Mouse (Mus musculus) liver, embryonic 14.5 days (tissue): ENCODE data around the gene Gm5134. TPM values are rescaled to one million over a fixed set of nuclear protein-coding genes. Genes with fewer than 3 reads are reported as not detected.

ENCODE experiments used
- ATAC-seq: fragments of 200-750 bp; cut with Nextera tagmentation; 2 replicates; pipeline ENCODE4 v1.8.0; 2017; ENCODE audit warnings: moderate number of reproducible peaks, mild to moderate bottlenecking, moderate library complexity; ENCODE audit not compliant: insufficient read depth
- DNase-seq, 3 experiments: peaks; one replicate each; pipeline ENCODE4 v3.0.0-alpha.2; 2012 to 2013; ENCODE audit warnings: low read depth in 3 of 3, low spot score in 3 of 3
- H3K27ac ChIP-seq: fragments of 300-500 bp; sonication (generic); 2 replicates; pipeline ENCODE4 v1.5.1; 2014; ENCODE audit warnings: moderate library complexity, mild to moderate bottlenecking, control low read depth, inconsistent platforms
- H3K27me3 ChIP-seq: fragments of 300-500 bp; sonication (generic); 2 replicates; pipeline ENCODE4 v1.6.1; 2014; ENCODE audit warnings: mild to moderate bottlenecking, low read length, moderate library complexity; ENCODE audit not compliant: control insufficient read depth, insufficient read depth
- H3K36me3 ChIP-seq: fragments of 300-500 bp; sonication (generic); replicated peaks from 2 replicates; pipeline ENCODE4 v1.6.1; 2014; ENCODE audit warnings: low read depth; ENCODE audit not compliant: control insufficient read depth, insufficient read depth
- H3K4me1 ChIP-seq, 2 experiments: fragments of 200-500 bp in 1 of 2; fragments of 300-500 bp in 1 of 2; sonication (generic) in 1 of 2; replicated peaks; 2 replicates each; pipeline ENCODE4 v1.6.1; 2012 to 2014; ENCODE audit warnings: antibody characterized with exemption in 1 of 2, inconsistent platforms in 1 of 2, low read length in 1 of 2; ENCODE audit not compliant: control insufficient read depth in 2 of 2, insufficient read depth in 2 of 2
- H3K4me2 ChIP-seq: fragments of 300-500 bp; sonication (generic); 2 replicates; pipeline ENCODE4 v1.6.1; 2014; ENCODE audit warnings: low read depth, mild to moderate bottlenecking, control low read depth, moderate library complexity
- H3K4me3 ChIP-seq, 2 experiments: fragments of 200-500 bp in 1 of 2; fragments of 300-500 bp in 1 of 2; sonication (generic) in 1 of 2; 2 replicates each; pipeline ENCODE4 v1.5.1; 2012 to 2014; ENCODE audit warnings: low read depth in 2 of 2, low read length in 2 of 2, mild to moderate bottlenecking in 2 of 2, control low read depth in 1 of 2, inconsistent platforms in 1 of 2, moderate library complexity in 1 of 2; ENCODE audit not compliant: insufficient read depth in 1 of 2
- H3K9ac ChIP-seq: fragments of 300-500 bp; sonication (generic); replicated peaks from 2 replicates; pipeline ENCODE4 v1.6.1; 2014; ENCODE audit warnings: mild to moderate bottlenecking, control low read depth, moderate library complexity
- H3K9me3 ChIP-seq: fragments of 300-500 bp; sonication (generic); 2 replicates; pipeline ENCODE4 v1.6.1; 2016; ENCODE audit warnings: low read length, mixed read lengths; ENCODE audit not compliant: control insufficient read depth
- CTCF ChIP-seq: IDR thresholded peaks from 2 replicates; pipeline ENCODE4 v1.5.1; 2016; ENCODE audit warnings: antibody characterized with exemption, low read depth, control low read depth
- EP300 ChIP-seq: IDR thresholded peaks from 2 replicates; pipeline ENCODE4 v1.6.1; 2016; ENCODE audit warnings: antibody characterized with exemption, low read depth
- WGBS: fragments of 180-500 bp; shearing (Covaris S2); extraction: QIAGEN DNeasy Blood & Tissue Kit; methylation state at CpG from one replicate; pipeline ENCODE4 v1.1.7; 2014; ENCODE audit not compliant: insufficient replicate concordance; 5-methylcytosine and 5-hydroxymethylcytosine counted together
- polyA plus RNA-seq, 2 experiments: library from polyadenylated mRNA; depleted of rRNA in 1 of 2; stranded (reverse) in 1 of 2; unstranded in 1 of 2; fragments of >200 nt; fragmentation: Nextera tagmentation in 1 of 2; extraction: Ambion mirVana in 1 of 2; gene quantifications; 2 replicates each; pipeline versions ENCODE4 v1.2.1 to v1.2.3; 2012 to 2014

The Gm5134 gene
- polyA plus RNA-seq, 2 experiments = 0.08 TPM; not detected in 1

GRCm38 (mm10) chr10:75916840-75917239 is 37.5 kb upstream of the Gm5134 start:
- no peak overlapping the region for H3K4me3 ChIP-seq
- 80% methylated on average over 8 of the region's 8 CpGs for WGBS
- H3K9me3 ChIP-seq = no peaks in the 10 kb centered on the region
- H3K27ac ChIP-seq = no peak overlapping the region
- H3K36me3 ChIP-seq = peaks cover 10% of the 10 kb centered on the region; the same call in 1 of the 2 replicates
- peaks cover 5 to 7% of the 10 kb centered on the region in 2 experiments; a peak in 3 of 4 replicates for H3K4me1 ChIP-seq
- ATAC-seq = no peak
- H3K9ac ChIP-seq = no peak overlapping the region
- DNase-seq = no peak
- H3K27me3 ChIP-seq = no peaks in the 10 kb centered on the region
- no peak for TF ChIP-seq EP300
- no peak for TF ChIP-seq CTCF
- H3K4me2 ChIP-seq = no peak overlapping the region

GRCm38 (mm10) chr10:75919026-75919425 is 35.3 kb upstream of the Gm5134 start:
- DNase-seq (no peak), ATAC-seq (no peak)
- H3K36me3 ChIP-seq = peaks cover 10% of the 10 kb centered on the region; the same call in 1 of the 2 replicates
- H3K4me3 ChIP-seq = no peak overlapping the region
- H3K9me3 ChIP-seq = no peaks in the 10 kb centered on the region
- 77% methylated on average over 5 of the region's 5 CpGs for WGBS
- H3K4me2 ChIP-seq = no peak overlapping the region
- no peak overlapping the region for H3K27ac ChIP-seq
- H3K27me3 ChIP-seq = no peaks in the 10 kb centered on the region
- no peak for TF ChIP-seq EP300
- no peak for TF ChIP-seq CTCF
- H3K4me1 ChIP-seq = peaks cover 11 to 12% of the 10 kb centered on the region in 2 experiments
- no peak overlapping the region for H3K9ac ChIP-seq

- DNase-seq = peak; percentile 87 to 91 (median 90)
- peaks cover 5% of the 10 kb centered on the region; the same call in 1 of the 2 replicates for H3K36me3 ChIP-seq
- no peaks in the 10 kb centered on the region for H3K27me3 ChIP-seq
- H3K27ac ChIP-seq = peak within 1 kb of the TSS; percentile 67
- peak within 1 kb of the TSS; percentile 87 for H3K9ac ChIP-seq
- peak within 1 kb of the TSS; percentile 99 for H3K4me2 ChIP-seq
- TF ChIP-seq EP300 (no peak), CTCF (no peak)
- peaks cover 11 to 12% of the 10 kb centered on the region in 2 experiments for H3K4me1 ChIP-seq
- peak; percentile 94 for ATAC-seq
- WGBS = under 1% methylated on average over 76 of the region's 76 CpGs
- peak within 1 kb of the TSS; percentile 81 to 89 for H3K4me3 ChIP-seq
- no peaks in the 10 kb centered on the region for H3K9me3 ChIP-seq
Measured at GRCm38 (mm10) chr10:75921026-75921725, 33.1 kb upstream of the Gm5134 start, which contains the start of gene Smarcb1. Smarcb1 (minus strand) TSS chr10:75921617.

- peaks cover 3% of the 10 kb centered on the region; the same call in 1 of the 2 replicates for H3K36me3 ChIP-seq
- H3K9me3 ChIP-seq = no peaks in the 10 kb centered on the region
- peak overlapping the region; percentile 67 for H3K27ac ChIP-seq
- DNase-seq = no peak
- no peaks in the 10 kb centered on the region for H3K27me3 ChIP-seq
- H3K4me2 ChIP-seq = peak overlapping the region; percentile 99
- 5% methylated on average over 22 of the region's 22 CpGs for WGBS
- peaks cover 11 to 12% of the 10 kb centered on the region in 2 experiments for H3K4me1 ChIP-seq
- TF ChIP-seq CTCF = no peak
- TF ChIP-seq EP300 = no peak
- H3K4me3 ChIP-seq = peak overlapping the region; percentile 81 to 89
- peak overlapping the region; percentile 87 for H3K9ac ChIP-seq
- peak; percentile 48 for ATAC-seq
Measured at GRCm38 (mm10) chr10:75921726-75922560, 32.4 kb upstream of the Gm5134 start.

- Histone ChIP-seq H3K27me3 (peaks cover 2% of the 10 kb centered on the region; the same call in 1 of the 2 replicates), H3K4me3 (no peak overlapping the region), H3K4me2 (no peak overlapping the region), H3K36me3 (peaks cover 2% of the 10 kb centered on the region; the same call in 1 of the 2 replicates), H3K27ac (no peak overlapping the region), H3K4me1 (peaks cover 11 to 12% of the 10 kb centered on the region in 2 experiments), H3K9me3 (no peaks in the 10 kb centered on the region), H3K9ac (no peak overlapping the region)
- DNase-seq (no peak), ATAC-seq (no peak)
- 54% methylated on average over 2 of the region's 2 CpGs for WGBS
- TF ChIP-seq CTCF (peak; percentile 58), EP300 (no peak)
Measured at GRCm38 (mm10) chr10:75924324-75924723, 30.0 kb upstream of the Gm5134 start.
